ENCODE assay signal across 27 mouse cellular contexts in genomic region chr3:148641581-148641980, GRCm38 (mm10).
A peak's percentile ranks its signal among the peaks of the same experiment; 100 is the strongest.
DNase-seq lines count a peak whose midpoint lies in the region; ATAC-seq and TF ChIP-seq lines count a peak whose summit lies in the region.
"Had no signal": no experiment of that assay in that cellular context is flagged by ENCODE, and none has a peak within 500 bp of the region (broad histone marks: within the 10 kb centered on the region; RNA-seq: fewer than 3 reads in every experiment).

No protein-coding gene starts in this region.

- H3K4me1 ChIP-seq in hindbrain, postnatal 0 days (ENCODE audit: insufficient read depth, low read length): no peaks in the 10 kb centered on the region
- H3K4me1 ChIP-seq in hindbrain, embryonic 12.5 days: no peaks in the 10 kb centered on the region
- H3K4me1 ChIP-seq in neural tube, embryonic 14.5 days (ENCODE audit: control insufficient read depth, insufficient read depth, low read length): no peaks in the 10 kb centered on the region
- H3K4me1 ChIP-seq: forebrain, embryonic 15.5 days; intestine, embryonic 15.5 days; liver, embryonic 13.5 days; megakaryocyte, embryonic 14.5 days had no signal

- H3K4me2 ChIP-seq in hindbrain, postnatal 0 days (ENCODE audit: low read depth, low read length): no peak overlapping the region
- H3K4me2 ChIP-seq in hindbrain, embryonic 12.5 days (replicated peaks): no peak overlapping the region
- no peak overlapping the region for H3K4me2 ChIP-seq in neural tube, embryonic 14.5 days (ENCODE audit: low read depth, low read length)
- H3K4me2 ChIP-seq: forebrain, embryonic 15.5 days; heart, embryonic 15.5 days; intestine, embryonic 15.5 days; limb, embryonic 12.5 days; liver, embryonic 13.5 days had no signal

- no peak for TF ChIP-seq CTCF in gastrocnemius, adult 2 months (IDR thresholded peaks at IDR 0.05)
- no peak for TF ChIP-seq CTCF in hindbrain, postnatal 0 days (IDR thresholded peaks at IDR 0.05; ENCODE audit: low read depth)

- H3K27me3 ChIP-seq in hindbrain, postnatal 0 days (ENCODE audit: insufficient read depth, low read length): no peaks in the 10 kb centered on the region
- no peaks in the 10 kb centered on the region for H3K27me3 ChIP-seq in hindbrain, embryonic 12.5 days
- H3K27me3 ChIP-seq in neural tube, embryonic 14.5 days (ENCODE audit: control insufficient read depth, insufficient read depth, low read length): no peaks in the 10 kb centered on the region
- H3K27me3 ChIP-seq: forebrain, embryonic 15.5 days; heart, embryonic 15.5 days; intestine, embryonic 15.5 days; limb, embryonic 12.5 days; liver, embryonic 13.5 days; megakaryocyte, embryonic 14.5 days had no signal

- H3K9me3 ChIP-seq in hindbrain, postnatal 0 days (ENCODE audit: low read length): no peaks in the 10 kb centered on the region
- H3K9me3 ChIP-seq in hindbrain, embryonic 12.5 days (replicated peaks): no peaks in the 10 kb centered on the region
- no peaks in the 10 kb centered on the region for H3K9me3 ChIP-seq in neural tube, embryonic 14.5 days (ENCODE audit: control insufficient read depth, low read length)
- H3K9me3 ChIP-seq: forebrain, embryonic 15.5 days; heart, embryonic 15.5 days; intestine, embryonic 15.5 days; limb, embryonic 12.5 days had no signal

- ATAC-seq in hindbrain, postnatal 0 days: no peak
- ATAC-seq in hindbrain, embryonic 12.5 days (ENCODE audit: low FRiP score): no peak
- ATAC-seq in neural tube, embryonic 14.5 days (ENCODE audit: low read depth): 0 out of 2 replicates have a peak, but pooled peaks have one; percentile 24
- ATAC-seq in activated CD4-positive, CD25-positive, alpha-beta regulatory T cell, adult 4 months: no peak
- ATAC-seq: forebrain, embryonic 15.5 days; intestine, embryonic 15.5 days; midbrain, embryonic 16.5 days had no signal

- no peak overlapping the region for H3K9ac ChIP-seq in hindbrain, postnatal 0 days (replicated peaks; ENCODE audit: low read length)
- H3K9ac ChIP-seq in hindbrain, embryonic 12.5 days: no peak overlapping the region
- no peak overlapping the region for H3K9ac ChIP-seq in neural tube, embryonic 14.5 days (replicated peaks; ENCODE audit: low read depth, low read length)
- H3K9ac ChIP-seq: forebrain, embryonic 15.5 days; heart, embryonic 15.5 days; intestine, embryonic 15.5 days; limb, embryonic 12.5 days; liver, embryonic 13.5 days had no signal

- H3K4me3 ChIP-seq in gastrocnemius, adult 2 months: no peak overlapping the region
- H3K4me3 ChIP-seq in hindbrain, postnatal 0 days (ENCODE audit: low read length): no peak overlapping the region
- H3K4me3 ChIP-seq in hindbrain, embryonic 12.5 days: no peak overlapping the region
- H3K4me3 ChIP-seq in neural tube, embryonic 14.5 days (ENCODE audit: low read depth, low read length): no peak overlapping the region
- H3K4me3 ChIP-seq: erythroblast, embryonic 14.5 days; forebrain, embryonic 15.5 days; heart, embryonic 15.5 days; intestine, embryonic 15.5 days; layer of hippocampus, adult 2 months; limb, embryonic 12.5 days; liver, embryonic 13.5 days; megakaryocyte, embryonic 14.5 days had no signal

- H3K27ac ChIP-seq in gastrocnemius, adult 2 months: peak overlapping the region; percentile 76
- H3K27ac ChIP-seq in hindbrain, postnatal 0 days: no peak overlapping the region
- H3K27ac ChIP-seq in hindbrain, embryonic 12.5 days: no peak overlapping the region
- no peak overlapping the region for H3K27ac ChIP-seq in neural tube, embryonic 14.5 days (ENCODE audit: low read depth, low read length)
- H3K27ac ChIP-seq: forebrain, embryonic 15.5 days; heart, embryonic 15.5 days; intestine, embryonic 15.5 days; layer of hippocampus, adult 2 months; limb, embryonic 12.5 days; liver, embryonic 13.5 days had no signal

- no peak for DNase-seq in gastrocnemius, adult 2 months
- DNase-seq in gastrocnemius, adult 18-20 months (ENCODE audit: low spot score): no peak
- DNase-seq in hindbrain, postnatal 0 days (ENCODE audit: low spot score): peak; percentile 37
- DNase-seq in neural tube, embryonic 10.5 days (ENCODE audit: extremely low spot score, low spot score): no peak
- DNase-seq: adrenal gland, postnatal 36 days; cerebellum, adult 11 months; cerebellum, adult 9-11 months; gastrocnemius, postnatal 25 days; heart, adult 18-20 months; heart, postnatal 4 days; kidney, adult 8-10 months; kidney, postnatal 25 days; liver, embryonic 13.5 days; lung, adult 2 months; lung, postnatal 36 days; spleen, adult 18-20 months had no signal

- 59% methylated on average over 3 of the region's 3 CpGs for WGBS in hindbrain, postnatal 0 days
- 78% methylated on average over 3 of the region's 3 CpGs for WGBS in hindbrain, embryonic 12.5 days
- WGBS in neural tube, embryonic 14.5 days: 71% methylated on average over 3 of the region's 3 CpGs

- intact Hi-C loops in gastrocnemius, adult 2 months (cut with DNase I): loop anchor here (10.0 kb wide), 1 partner anchor 93 kb away; no protein-coding TSS in a partner anchor

- H3K36me3 ChIP-seq in hindbrain, postnatal 0 days (ENCODE audit: insufficient read depth, low read length): no peaks in the 10 kb centered on the region
- H3K36me3 ChIP-seq in hindbrain, embryonic 12.5 days: no peaks in the 10 kb centered on the region
- H3K36me3 ChIP-seq in neural tube, embryonic 14.5 days (ENCODE audit: control insufficient read depth, insufficient read depth, low read length): no peaks in the 10 kb centered on the region
- H3K36me3 ChIP-seq: forebrain, embryonic 15.5 days; heart, embryonic 15.5 days; intestine, embryonic 15.5 days; limb, embryonic 12.5 days; liver, embryonic 13.5 days had no signal
